Mouse (Mus musculus) neutrophil, adult 5-6 weeks (primary cell): ENCODE results near the gene Bahcc1. TPM values are rescaled to one million over a fixed set of nuclear protein-coding genes. Genes with fewer than 3 reads are reported as not detected.

ENCODE experiments used
- ATAC-seq: fragments of 151-379, 151-347 bp; 2 replicates; pipeline ENCODE4 v1.8.0; 2017; ENCODE audit warnings: mild to moderate bottlenecking, moderate TSS enrichment; ENCODE audit not compliant: insufficient number of reproducible peaks, poor library complexity, low FRiP score, severe bottlenecking; ENCODE audit errors: extremely low read depth
- total RNA-seq: library from RNA; stranded (forward); fragments of 200-1000 nt; gene quantifications from 2 replicates; pipeline ENCODE4 v1.2.3, GENCODE M21; 2017

Gene Bahcc1
- total RNA-seq, 1 experiment from 2014 or later, result 0.12 TPM

GRCm38 (mm10) chr11:120238751-120239359 is 6.1 kb downstream of the Bahcc1 start:
- ATAC-seq, result no peak

- ATAC-seq, result no peak
These were observed 6.8 kb downstream of the Bahcc1 start for GRCm38 (mm10) chr11:120239581-120239991.

- no peak for ATAC-seq
These were observed 7.5 kb downstream of the Bahcc1 start for GRCm38 (mm10) chr11:120240206-120240605.

- ATAC-seq, result no peak
These were observed 8.5 kb downstream of the Bahcc1 start for GRCm38 (mm10) chr11:120240941-120241890.

- no peak for ATAC-seq
These were observed 9.4 kb downstream of the Bahcc1 start for GRCm38 (mm10) chr11:120241981-120242725.

- ATAC-seq, result no peak
These were observed 10.2 kb downstream of the Bahcc1 start for GRCm38 (mm10) chr11:120242726-120243530.

GRCm38 (mm10) chr11:120243531-120243820 is 10.7 kb downstream of the Bahcc1 start:
- ATAC-seq, result no peak

GRCm38 (mm10) chr11:120248160-120248793 is 15.5 kb downstream of the Bahcc1 start:
- ATAC-seq, result no peak

GRCm38 (mm10) chr11:120248899-120249298 is 16.2 kb downstream of the Bahcc1 start:
- ATAC-seq, result no peak

GRCm38 (mm10) chr11:120250991-120251949 is 18.5 kb downstream of the Bahcc1 start:
- ATAC-seq, result no peak

- ATAC-seq, result no peak
These were observed 19.2 kb downstream of the Bahcc1 start for GRCm38 (mm10) chr11:120251950-120252308.

- no peak for ATAC-seq
These were observed 19.7 kb downstream of the Bahcc1 start for GRCm38 (mm10) chr11:120252398-120252797.

- no peak for ATAC-seq
These were observed 20.3 kb downstream of the Bahcc1 start for GRCm38 (mm10) chr11:120252843-120253645.

GRCm38 (mm10) chr11:120253646-120254315 is 21.0 kb downstream of the Bahcc1 start:
- ATAC-seq, result no peak

- no peak for ATAC-seq
These were observed 21.7 kb downstream of the Bahcc1 start for GRCm38 (mm10) chr11:120254420-120254819.

- ATAC-seq, result no peak
These were observed 22.3 kb downstream of the Bahcc1 start for GRCm38 (mm10) chr11:120255038-120255437.
